Mouse (Mus musculus) testis, postnatal 10 days (tissue): ENCODE data around the gene Gsg1l.
A peak's percentile ranks its signal among the peaks of the same experiment; 100 is the strongest.

Experiments used
- DNase-seq: peaks from one replicate; pipeline ENCODE4 v3.0.0; 2021; ENCODE audit warnings: low spot score

The Gsg1l gene

DNA sequence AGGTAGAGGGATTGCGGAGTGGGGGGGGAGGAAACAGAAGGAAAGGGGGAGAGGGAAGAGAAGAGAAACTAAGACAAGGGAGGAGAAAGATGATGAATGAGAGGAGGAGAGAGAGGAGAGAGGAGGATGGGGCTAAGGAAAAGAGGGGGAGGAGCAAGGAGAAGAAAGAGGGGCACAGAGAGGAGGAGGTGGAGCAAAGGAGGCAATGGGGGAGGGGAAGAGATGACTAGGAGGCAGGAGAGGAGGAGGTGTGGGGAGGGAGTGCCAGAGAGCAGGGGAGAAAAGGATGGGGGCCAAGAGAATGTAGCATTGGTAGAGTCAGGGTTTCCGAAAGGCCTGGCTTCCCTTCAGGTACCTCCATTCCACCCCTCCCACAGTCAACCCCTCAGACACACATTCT lies 147.9 kb downstream of the Gsg1l start:
- no peak for DNase-seq

- DNase-seq = no peak
Observed at GRCm38 (mm10) chr7:125933356-125934244, 148.6 kb downstream of the Gsg1l start.

GRCm38 (mm10) chr7:125931602-125932001 lies 150.6 kb downstream of the Gsg1l start:
- no peak for DNase-seq

GRCm38 (mm10) chr7:125924044-125924443 lies 158.2 kb downstream of the Gsg1l start:
- DNase-seq = no peak

- DNase-seq = no peak
Observed at GRCm38 (mm10) chr7:125920801-125921200, 161.4 kb downstream of the Gsg1l start.

- DNase-seq = no peak
Observed at GRCm38 (mm10) chr7:125900386-125901161, 181.6 kb downstream of the Gsg1l start.

GRCm38 (mm10) chr7:125899916-125900315 lies 182.3 kb downstream of the Gsg1l start:
- no peak for DNase-seq

DNA sequence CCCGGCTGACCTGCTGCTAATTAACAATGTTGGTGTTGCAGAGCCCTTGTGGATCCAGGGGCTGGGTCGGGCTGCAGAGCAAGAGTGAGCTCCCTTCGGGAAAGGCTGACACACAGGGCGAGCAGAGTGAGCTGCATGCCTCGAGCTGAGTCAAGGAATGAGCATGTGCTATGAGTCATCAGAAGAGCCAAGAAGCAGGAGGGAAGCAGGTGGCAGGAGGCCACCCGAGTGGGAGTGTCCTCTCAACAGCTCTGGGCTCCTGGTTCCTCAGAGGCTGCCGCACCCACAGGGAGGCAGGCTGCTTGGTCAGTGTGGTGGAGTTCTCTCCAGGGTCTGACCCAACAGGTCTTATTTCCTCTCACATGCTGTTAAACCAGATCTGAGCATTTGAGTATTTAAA lies 183.2 kb downstream of the Gsg1l start:
- DNase-seq = no peak

GRCm38 (mm10) chr7:125897059-125897458 lies 185.2 kb downstream of the Gsg1l start:
- no peak for DNase-seq

GRCm38 (mm10) chr7:125893621-125894020 lies 188.6 kb downstream of the Gsg1l start:
- no peak for DNase-seq

DNA sequence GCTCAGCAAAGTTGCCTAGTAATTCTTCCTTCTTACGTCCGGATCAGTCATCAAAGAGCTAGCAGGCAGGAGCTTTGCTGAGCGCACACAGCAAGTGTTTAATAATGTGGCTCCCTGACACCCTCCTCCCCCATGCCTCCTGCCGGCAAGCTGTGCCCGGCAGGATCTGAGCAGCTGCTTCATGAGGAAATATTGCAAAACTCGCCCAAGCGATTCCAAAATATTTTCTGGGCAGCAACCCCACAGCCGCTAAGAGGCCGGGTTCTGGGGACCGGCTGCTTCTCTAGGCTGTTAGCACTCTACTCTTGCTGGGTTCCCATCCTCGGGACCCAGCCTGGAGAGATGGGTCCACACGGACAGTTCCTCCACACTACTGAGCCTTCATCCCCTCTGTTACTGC lies 193.8 kb downstream of the Gsg1l start:
- no peak for DNase-seq

DNA sequence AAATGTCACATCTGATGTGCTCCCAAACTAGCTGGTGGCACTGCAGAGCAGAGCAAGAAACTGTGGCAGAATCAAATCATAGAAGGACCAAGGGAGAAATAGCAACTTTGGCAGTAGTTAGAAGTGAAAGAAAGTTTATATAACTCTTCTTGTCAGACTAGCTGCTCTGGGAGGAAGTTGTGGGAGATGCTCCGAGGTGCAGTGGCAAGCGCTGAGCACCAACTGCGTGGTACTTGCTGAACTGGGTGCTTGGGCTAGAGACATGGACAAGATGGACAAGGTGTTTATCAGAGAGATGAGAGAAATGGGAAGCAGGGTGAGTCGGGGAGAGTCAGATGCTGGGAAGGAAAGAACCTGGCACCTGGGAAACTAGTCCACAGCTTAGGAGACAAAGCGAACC lies 194.4 kb downstream of the Gsg1l start:
- DNase-seq = no peak

DNA sequence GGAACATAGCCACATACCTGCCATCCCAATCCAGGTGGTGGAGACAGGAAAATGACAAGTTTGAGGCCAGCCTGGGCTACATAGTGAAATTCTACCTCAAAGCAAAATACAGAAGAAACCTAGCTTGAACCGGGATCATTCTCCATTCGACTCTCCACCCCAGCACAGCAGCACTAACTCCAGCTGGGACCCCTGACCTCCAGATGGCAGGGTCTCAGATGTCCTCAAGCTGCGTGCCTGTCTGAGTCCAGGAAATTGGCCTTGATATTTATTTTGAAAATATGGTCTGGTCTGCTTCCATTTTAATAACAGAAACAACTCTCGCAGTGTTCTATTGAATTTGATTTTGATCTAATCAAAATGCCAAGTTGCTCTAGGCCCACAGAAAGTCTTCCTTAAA lies 195.1 kb downstream of the Gsg1l start:
- DNase-seq = no peak

DNA sequence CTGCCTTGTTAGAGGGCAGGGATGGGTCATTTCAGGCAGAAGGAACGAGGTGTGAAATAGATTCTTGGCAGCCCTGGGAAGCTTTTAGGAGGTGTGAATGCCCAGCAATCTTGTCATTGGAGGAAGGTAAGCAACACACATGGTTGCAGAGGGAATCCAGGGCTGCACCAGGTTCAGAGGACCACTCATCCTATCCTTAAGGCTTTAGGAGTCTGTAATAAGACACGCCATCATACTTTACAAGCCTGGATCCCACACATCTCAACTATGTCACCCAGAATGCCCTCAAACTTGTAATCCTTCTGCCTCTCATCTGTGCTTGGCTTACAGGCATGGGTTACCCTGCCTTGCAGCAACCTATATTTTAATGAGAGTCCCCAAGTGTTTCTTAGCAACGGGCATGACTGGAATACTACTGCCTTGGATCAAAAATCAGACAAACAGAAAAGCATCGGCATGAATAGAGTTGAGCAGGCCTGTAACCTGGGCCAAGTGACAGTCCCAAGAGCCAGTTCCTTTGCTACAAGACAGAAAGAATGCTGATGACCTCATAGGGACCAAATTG lies 196.0 kb downstream of the Gsg1l start:
- DNase-seq = no peak

- DNase-seq = no peak
Observed at GRCm38 (mm10) chr7:125883232-125883631, 199.0 kb downstream of the Gsg1l start.

- DNase-seq = no peak
Observed at GRCm38 (mm10) chr7:125878040-125878439, 204.2 kb downstream of the Gsg1l start.

- peak; percentile 77 for DNase-seq
Observed at GRCm38 (mm10) chr7:125873971-125874495, 208.2 kb downstream of the Gsg1l start.

- no peak for DNase-seq
Observed at GRCm38 (mm10) chr7:125872874-125873273, 209.3 kb downstream of the Gsg1l start.

DNA sequence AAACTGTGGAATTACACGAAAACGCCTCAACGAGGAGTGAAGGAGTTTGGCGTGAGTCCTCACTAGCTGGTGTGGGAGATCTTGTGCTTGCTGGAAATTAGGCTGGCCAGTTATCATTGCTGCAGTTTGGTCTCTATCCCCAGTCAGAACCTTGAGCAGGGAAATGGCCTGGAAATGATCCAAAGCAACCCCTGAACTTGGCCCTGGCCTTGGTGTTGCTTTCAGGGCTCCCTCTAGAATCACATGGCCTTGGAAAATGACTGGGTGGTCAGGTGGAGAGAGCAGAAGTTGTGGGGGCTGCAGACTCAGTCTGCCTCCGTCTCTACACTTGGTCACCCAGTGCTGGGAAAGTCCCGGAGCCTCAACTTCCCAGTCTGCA lies 210.0 kb downstream of the Gsg1l start:
- DNase-seq = no peak

DNA sequence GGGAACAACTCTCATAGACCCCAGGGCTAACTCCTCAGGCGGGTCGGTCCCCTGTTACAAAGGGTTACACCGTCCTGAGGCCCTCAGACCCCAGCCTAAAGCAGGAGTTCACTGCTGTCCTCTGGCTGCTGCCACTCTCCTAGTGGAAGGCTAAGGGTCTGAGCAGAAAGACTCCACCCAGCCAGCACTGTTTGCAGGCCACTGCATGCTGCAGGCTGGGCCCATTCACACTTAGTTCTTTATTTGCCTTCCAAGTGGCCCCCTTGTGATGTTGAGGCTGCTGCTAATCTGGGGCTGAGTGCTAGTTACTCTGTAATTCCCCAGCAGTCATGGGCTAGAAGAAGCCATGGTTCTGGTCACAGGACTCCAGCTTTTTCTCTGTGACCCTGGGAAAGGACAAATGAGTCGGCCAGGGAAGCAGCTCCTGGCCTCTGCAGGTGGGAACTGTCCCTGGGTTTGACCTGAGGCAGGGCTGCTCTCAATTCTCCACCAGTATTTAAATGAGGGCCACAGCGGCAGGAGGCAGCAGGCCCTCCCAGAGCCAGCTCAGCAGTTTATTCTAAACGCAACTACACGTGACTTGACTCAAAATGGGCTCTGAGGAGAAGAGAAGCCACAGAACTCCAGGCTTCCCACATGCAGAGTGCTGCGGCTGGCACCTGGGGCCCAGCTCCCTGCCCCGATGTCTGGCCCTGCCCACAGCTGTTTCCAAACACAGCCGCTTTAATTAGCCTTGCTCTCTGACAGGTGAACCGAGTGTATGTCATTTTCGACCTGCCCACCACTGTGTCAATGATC lies 210.6 kb downstream of the Gsg1l start:
- no peak for DNase-seq

GRCm38 (mm10) chr7:125868570-125868969 lies 213.6 kb downstream of the Gsg1l start:
- no peak for DNase-seq

- DNase-seq = no peak
Observed at GRCm38 (mm10) chr7:125865234-125865633, 217.0 kb downstream of the Gsg1l start.
